Mouse (Mus musculus) CH12.LX (cell line): ENCODE results near the gene Grin2a. TPM values are rescaled to one million over a fixed set of nuclear protein-coding genes. Genes with fewer than 3 reads are reported as not detected.

Experiments used
- DNase-seq: peaks from one replicate; pipeline ENCODE4 v3.0.0-alpha.2; 2013; ENCODE audit errors: extremely low read depth
- H3K27ac ChIP-seq: 2 replicates; pipeline ENCODE4 v1.5.1; 2012; ENCODE audit warnings: low read depth, mild to moderate bottlenecking, control low read depth, moderate library complexity; ENCODE audit not compliant: insufficient read depth
- H3K27me3 ChIP-seq: replicated peaks from 2 replicates; pipeline ENCODE3; 2012; ENCODE audit warnings: inconsistent platforms
- H3K36me3 ChIP-seq, 2 experiments: replicated peaks in 1 of 2; 2 replicates each; pipeline versions ENCODE3 to v1.6.1; 2012; ENCODE audit warnings: inconsistent platforms in 1 of 2, low read length in 1 of 2, mild to moderate bottlenecking in 1 of 2, mixed read lengths in 1 of 2, moderate library complexity in 1 of 2; ENCODE audit not compliant: control insufficient read depth in 1 of 2, insufficient read depth in 1 of 2
- H3K4me1 ChIP-seq, 2 experiments: 2 replicates each; pipeline ENCODE4 v1.6.1; 2012; ENCODE audit warnings: inconsistent platforms in 1 of 2, moderate library complexity in 1 of 2; ENCODE audit not compliant: insufficient read depth in 2 of 2, control insufficient read depth in 1 of 2
- H3K4me2 ChIP-seq: 2 replicates; pipeline ENCODE4 v1.6.1; 2012; ENCODE audit warnings: low read depth, mild to moderate bottlenecking, control low read depth; ENCODE audit not compliant: poor library complexity, insufficient read depth, severe bottlenecking
- H3K4me3 ChIP-seq, 3 experiments: fragments of 150-350 bp in 1 of 3; sonication (generic) in 1 of 3; replicated peaks in 1 of 3; 2 replicates each; pipeline versions ENCODE3 to v1.5.1; 2011 to 2012; ENCODE audit warnings: low read depth in 2 of 3, low read length in 2 of 3, mild to moderate bottlenecking in 2 of 3, moderate library complexity in 2 of 3, control low read depth in 1 of 3, improper control_type of control experiment in 1 of 3, inconsistent platforms in 1 of 3, mixed read lengths in 1 of 3; ENCODE audit not compliant: poor library complexity in 1 of 3
- H3K79me2 ChIP-seq: replicated peaks from 2 replicates; pipeline ENCODE4 v1.6.1; 2012; ENCODE audit warnings: mild to moderate bottlenecking, moderate library complexity; ENCODE audit not compliant: control insufficient read depth, poor library complexity, insufficient read depth, severe bottlenecking; ENCODE audit errors: extremely low read depth
- H3K9ac ChIP-seq: 2 replicates; pipeline ENCODE4 v1.6.1; 2012; ENCODE audit warnings: low read depth, mild to moderate bottlenecking, control low read depth, moderate library complexity; ENCODE audit not compliant: insufficient read depth
- H3K9me3 ChIP-seq: replicated peaks from 2 replicates; pipeline ENCODE3; 2012; ENCODE audit warnings: low read length, inconsistent platforms, mixed read lengths
- BHLHE40 ChIP-seq: IDR thresholded peaks from 2 replicates; pipeline ENCODE4 v1.6.1; 2011; ENCODE audit warnings: mild to moderate bottlenecking, low read depth, low read length, improper control_type of control experiment
- CHD1 ChIP-seq: IDR thresholded peaks from 2 replicates; pipeline ENCODE4 v1.6.1; 2012; ENCODE audit warnings: low read depth, low read length, improper control_type of control experiment, inconsistent platforms
- CHD2 ChIP-seq: IDR thresholded peaks from 2 replicates; pipeline ENCODE4 v1.6.1; 2011; ENCODE audit warnings: low read length, improper control_type of control experiment
- CTCF ChIP-seq, 2 experiments: IDR thresholded peaks in 1 of 2; conservative IDR thresholded peaks in 1 of 2; 2 replicates each; pipeline ENCODE4 v1.5.1; 2011 to 2012; ENCODE audit warnings: low read depth in 2 of 2, low read length in 2 of 2, improper control_type of control experiment in 1 of 2, inconsistent platforms in 1 of 2, mild to moderate bottlenecking in 1 of 2, moderate library complexity in 1 of 2
- E2F4 ChIP-seq: IDR thresholded peaks from 2 replicates; pipeline ENCODE4 v1.6.1; 2011; ENCODE audit warnings: low read depth, low read length, improper control_type of control experiment; ENCODE audit not compliant: insufficient replicate concordance
- EP300 ChIP-seq: IDR thresholded peaks from 2 replicates; pipeline ENCODE4 v1.6.1; 2011; ENCODE audit warnings: low read length, improper control_type of control experiment
- ETS1 ChIP-seq: conservative IDR thresholded peaks from 2 replicates; pipeline ENCODE4 v1.6.1; 2012; ENCODE audit warnings: low read depth, mild to moderate bottlenecking, inconsistent platforms, low read length, improper control_type of control experiment, moderate library complexity
- HCFC1 ChIP-seq: IDR thresholded peaks from 2 replicates; pipeline ENCODE4 v1.6.1; 2012; ENCODE audit warnings: low read depth, mild to moderate bottlenecking, inconsistent platforms, low read length, improper control_type of control experiment
- JUN ChIP-seq: IDR thresholded peaks from 2 replicates; pipeline ENCODE4 v1.6.1; 2011; ENCODE audit warnings: low read depth, mild to moderate bottlenecking, low read length, improper control_type of control experiment, moderate library complexity; ENCODE audit not compliant: insufficient read depth
- MAX ChIP-seq: IDR thresholded peaks from 2 replicates; pipeline ENCODE4 v1.6.1; 2011; ENCODE audit warnings: low read length, improper control_type of control experiment
- MEF2A ChIP-seq: IDR thresholded peaks from 2 replicates; pipeline ENCODE4 v1.6.1; 2014; ENCODE audit warnings: low read depth, mild to moderate bottlenecking, inconsistent platforms, low read length, improper control_type of control experiment, borderline replicate concordance
- MXI1 ChIP-seq: IDR thresholded peaks from 2 replicates; pipeline ENCODE4 v1.6.1; 2011; ENCODE audit warnings: mild to moderate bottlenecking, low read depth, low read length, improper control_type of control experiment
- MYC ChIP-seq: IDR thresholded peaks from 2 replicates; pipeline ENCODE4 v1.6.1; 2011; ENCODE audit warnings: low read depth, mild to moderate bottlenecking, improper control_type of control experiment, low read length
- NELFE ChIP-seq: IDR thresholded peaks from 2 replicates; pipeline ENCODE4 v1.6.1; 2011; ENCODE audit warnings: low read depth, low read length, improper control_type of control experiment
- NRF1 ChIP-seq: IDR thresholded peaks from 2 replicates; pipeline ENCODE4 v1.6.1; 2014; ENCODE audit warnings: low read depth, mild to moderate bottlenecking, inconsistent platforms, low read length, improper control_type of control experiment, moderate library complexity
- PAX5 ChIP-seq: IDR thresholded peaks from 2 replicates; pipeline ENCODE4 v1.6.1; 2012; ENCODE audit warnings: low read length, inconsistent platforms, mixed read lengths
- POLR2AphosphoS2 ChIP-seq: IDR thresholded peaks from 2 replicates; pipeline ENCODE4 v1.6.1; 2011; ENCODE audit warnings: low read depth, low read length, improper control_type of control experiment
- RAD21 ChIP-seq: IDR thresholded peaks from 2 replicates; pipeline ENCODE4 v1.6.1; 2011; ENCODE audit warnings: low read depth, mild to moderate bottlenecking, low read length, improper control_type of control experiment, moderate library complexity
- RCOR1 ChIP-seq: conservative IDR thresholded peaks from 2 replicates; pipeline ENCODE4 v1.6.1; 2012; ENCODE audit warnings: low read depth, mild to moderate bottlenecking, inconsistent platforms, low read length, improper control_type of control experiment
- SIN3A ChIP-seq: IDR thresholded peaks from 2 replicates; pipeline ENCODE4 v1.6.1; 2012; ENCODE audit warnings: low read length, improper control_type of control experiment, inconsistent platforms
- TBP ChIP-seq: conservative IDR thresholded peaks from 2 replicates; pipeline ENCODE4 v1.6.1; 2011; ENCODE audit warnings: low read depth, low read length, improper control_type of control experiment
- TCF12 ChIP-seq: IDR thresholded peaks from 2 replicates; pipeline ENCODE4 v1.6.1; 2014; ENCODE audit warnings: low read depth, mild to moderate bottlenecking, inconsistent platforms, low read length, improper control_type of control experiment
- UBTF ChIP-seq: IDR thresholded peaks from 2 replicates; pipeline ENCODE4 v1.6.1; 2012; ENCODE audit warnings: low read depth, mild to moderate bottlenecking, inconsistent platforms, low read length, improper control_type of control experiment, moderate library complexity
- USF1 ChIP-seq: IDR thresholded peaks from 2 replicates; pipeline ENCODE4 v1.6.1; 2014; ENCODE audit warnings: low read depth, mild to moderate bottlenecking, inconsistent platforms, low read length, improper control_type of control experiment
- USF2 ChIP-seq: conservative IDR thresholded peaks from 2 replicates; pipeline ENCODE4 v1.6.1; 2011; ENCODE audit warnings: low read depth, low read length, improper control_type of control experiment
- ZC3H11A ChIP-seq: IDR thresholded peaks from 2 replicates; pipeline ENCODE4 v1.6.1; 2012; ENCODE audit warnings: low read depth, mild to moderate bottlenecking, inconsistent platforms, low read length, improper control_type of control experiment
- ZMIZ1 ChIP-seq: IDR thresholded peaks from 2 replicates; pipeline ENCODE4 v1.6.1; 2012; ENCODE audit warnings: low read depth, mild to moderate bottlenecking, inconsistent platforms, low read length, improper control_type of control experiment
- dilution Hi-C: fragments of 300-500 bp; cut with MboI; formaldehyde crosslinking; loops from 2 replicates; pipeline ENCODE4 v1.14.3; 2020; ENCODE audit warnings: low sequenced_read_pairs; ENCODE audit not compliant: extremely low pct_unique_long_range_greater_than_20kb, extremely low pct_ligation_motif_present
- in situ Hi-C: fragments of 300-500 bp; cut with MboI; formaldehyde crosslinking; loops from 3 replicates; pipeline ENCODE4 v1.14.3; 2019; ENCODE audit warnings: low sequenced_read_pairs, low pct_ligation_motif_present, low pct_unique_long_range_greater_than_20kb, mixed read lengths
- polyA plus RNA-seq: library from polyadenylated mRNA; unstranded; fragments of >175 nt; gene quantifications from 2 replicates; pipeline ENCODE4 v1.2.1, GENCODE M21; 2012; ENCODE audit warnings: low read depth; ENCODE audit not compliant: insufficient read length
- total RNA-seq, 2 experiments: library from RNA; depleted of rRNA; stranded (reverse); fragments of 300-350 nt in 1 of 2; fragments of >200 nt in 1 of 2; gene quantifications; 2 replicates each; pipeline ENCODE4 v1.2.3; 2012 to 2014

The Grin2a gene
- total and polyA plus RNA-seq, 3 experiments = not detected

DNA sequence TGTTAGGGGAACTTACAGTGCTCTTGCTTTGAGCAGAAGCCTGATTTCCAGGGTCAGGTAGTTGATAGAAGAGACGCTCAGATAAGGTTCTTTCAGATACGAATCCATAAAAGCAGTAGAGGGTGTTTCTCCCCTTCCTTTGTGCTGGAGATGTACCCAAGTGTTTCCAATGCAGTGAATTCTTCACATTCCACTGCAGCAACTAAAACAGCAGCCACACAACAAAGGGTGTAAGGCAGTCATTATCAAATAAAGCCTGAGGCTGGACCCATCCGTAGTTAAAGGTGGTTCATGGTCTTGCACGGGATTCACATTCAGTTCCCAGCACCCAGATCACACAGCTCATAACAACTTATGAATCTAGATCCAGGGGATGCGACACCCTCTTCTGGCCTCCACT, 241.3 kb downstream of the Grin2a start:
- no peak for DNase-seq
- H3K4me2 ChIP-seq = no peak overlapping the region
- no peaks in the 10 kb centered on the region for H3K9me3 ChIP-seq
- H3K79me2 ChIP-seq = no peaks in the 10 kb centered on the region
- H3K27me3 ChIP-seq = no peaks in the 10 kb centered on the region
- H3K27ac ChIP-seq = no peak overlapping the region
- no peak for TF ChIP-seq CTCF (conservative IDR thresholded peaks at IDR 0.05 in 1 of 2, IDR thresholded peaks at IDR 0.05 in 1 of 2; ENCODE audit: low read depth in 2 of 2, low read length in 2 of 2)
- no peak for TF ChIP-seq HCFC1
- no peak for TF ChIP-seq CHD1
- no peak for TF ChIP-seq RAD21
- TF ChIP-seq USF2 = no peak
- no peak for TF ChIP-seq E2F4
- no peak for TF ChIP-seq MEF2A
- TF ChIP-seq PAX5 = no peak
- no peak for TF ChIP-seq MXI1
- TF ChIP-seq SIN3A = no peak
- TF ChIP-seq BHLHE40 = no peak
- TF ChIP-seq ETS1 = no peak
- no peak for TF ChIP-seq MYC
- TF ChIP-seq POLR2AphosphoS2 = no peak
- no peak for TF ChIP-seq JUN
- TF ChIP-seq TCF12 = no peak
- no peak for TF ChIP-seq NRF1
- TF ChIP-seq USF1 = no peak
- no peak for TF ChIP-seq UBTF
- in situ Hi-C loops (no loop called here), dilution Hi-C loops (no loop called here)
- no peaks in the 10 kb centered on the region for H3K36me3 ChIP-seq
- no peaks in the 10 kb centered on the region for H3K4me1 ChIP-seq
- no peak overlapping the region for H3K9ac ChIP-seq
- H3K4me3 ChIP-seq = no peak overlapping the region

DNA sequence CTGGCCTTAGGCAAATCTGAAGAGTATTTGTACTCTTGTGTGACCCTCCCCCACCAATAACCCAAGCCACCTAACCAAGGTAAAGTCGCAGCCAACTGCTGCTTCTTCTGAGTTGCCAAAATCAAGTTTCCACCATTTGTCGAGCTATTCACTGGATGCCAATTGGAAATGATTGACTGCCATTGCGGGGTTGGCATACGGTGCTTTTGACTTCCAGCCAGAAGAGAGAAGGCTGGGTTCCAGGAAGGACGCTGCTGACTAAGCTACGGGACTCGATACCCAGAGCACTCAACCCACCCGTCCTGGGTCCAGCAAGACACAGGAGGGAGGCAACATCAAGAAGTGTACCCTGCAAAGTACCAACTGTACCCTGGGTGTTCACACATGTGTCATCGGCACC, 242.3 kb downstream of the Grin2a start:
- Histone ChIP-seq H3K36me3 (no peaks in the 10 kb centered on the region), H3K4me3 (no peak overlapping the region), H3K79me2 (no peaks in the 10 kb centered on the region), H3K9me3 (no peaks in the 10 kb centered on the region), H3K4me1 (no peaks in the 10 kb centered on the region), H3K27me3 (no peaks in the 10 kb centered on the region), H3K27ac (no peak overlapping the region), H3K4me2 (no peak overlapping the region), H3K9ac (no peak overlapping the region)
- in situ Hi-C loops (no loop called here), dilution Hi-C loops (no loop called here)
- DNase-seq = no peak
- no peak for TF ChIP-seq UBTF
- no peak for TF ChIP-seq ETS1
- TF ChIP-seq TCF12 = no peak
- TF ChIP-seq CTCF (conservative IDR thresholded peaks at IDR 0.05 in 1 of 2, IDR thresholded peaks at IDR 0.05 in 1 of 2; ENCODE audit: low read depth in 2 of 2, low read length in 2 of 2) = no peak
- TF ChIP-seq MYC = no peak
- no peak for TF ChIP-seq SIN3A
- no peak for TF ChIP-seq EP300
- no peak for TF ChIP-seq NELFE
- no peak for TF ChIP-seq MEF2A
- no peak for TF ChIP-seq BHLHE40
- TF ChIP-seq TBP = no peak
- TF ChIP-seq E2F4 = no peak
- no peak for TF ChIP-seq ZMIZ1
- TF ChIP-seq RCOR1 = no peak
- no peak for TF ChIP-seq CHD2
- TF ChIP-seq ZC3H11A = no peak
- TF ChIP-seq PAX5 = no peak
- no peak for TF ChIP-seq MAX
- TF ChIP-seq CHD1 = no peak
